18 mouse cellular contexts compared by ENCODE assay signal in the genomic region with DNA sequence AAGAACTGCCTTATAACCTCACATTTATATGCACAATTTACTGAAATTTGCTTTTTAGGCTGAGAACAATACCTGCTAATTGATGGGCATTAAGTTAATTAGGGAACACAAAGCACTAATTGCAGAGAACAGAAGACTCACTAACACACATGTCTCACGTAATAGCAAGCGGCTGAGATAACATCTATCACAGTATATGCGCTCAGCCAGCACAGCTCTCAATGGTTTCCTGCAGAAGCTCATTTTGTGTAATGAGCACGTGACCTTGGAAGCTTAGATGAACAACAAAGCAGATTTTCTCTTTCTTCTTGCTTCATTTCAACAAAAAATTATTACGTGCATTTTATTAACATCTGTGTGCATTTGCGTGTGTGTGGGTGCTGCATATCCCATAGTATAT.
"Had no signal": no experiment of that assay in that cellular context is flagged by ENCODE, and none has a peak within 500 bp of the region (broad histone marks: within the 10 kb centered on the region; RNA-seq: fewer than 3 reads in every experiment).

No protein-coding gene starts in this region.

- H3K9me3 ChIP-seq: midbrain, embryonic 10.5 days; midbrain, embryonic 12.5 days; neural tube, embryonic 12.5 days; neural tube, embryonic 15.5 days had no signal

- DNase-seq: lung, adult 18-20 months; lung, embryonic 14.5 days; lung, postnatal 10 days; lung, postnatal 4 days; midbrain, embryonic 14.5 days; right cerebral cortex, adult 18-20 months; right cerebral cortex, postnatal 25 days; right cerebral cortex, postnatal 4 days; spleen, adult 18-20 months; thymus, adult 18-20 months; thymus, postnatal 14 days; thymus, postnatal 36 days had no signal

- H3K4me1 ChIP-seq: midbrain, embryonic 10.5 days; midbrain, embryonic 12.5 days; neural tube, embryonic 12.5 days; neural tube, embryonic 15.5 days had no signal

- ATAC-seq: midbrain, embryonic 16.5 days had no signal

- H3K27ac ChIP-seq: midbrain, embryonic 10.5 days; midbrain, embryonic 12.5 days; neural tube, embryonic 12.5 days; neural tube, embryonic 15.5 days had no signal

- H3K4me2 ChIP-seq: lung, embryonic 14.5 days; midbrain, embryonic 12.5 days; neural tube, embryonic 12.5 days; neural tube, embryonic 15.5 days had no signal

- H3K9ac ChIP-seq: lung, embryonic 14.5 days; midbrain, embryonic 12.5 days; neural tube, embryonic 12.5 days; neural tube, embryonic 15.5 days had no signal

- H3K36me3 ChIP-seq: midbrain, embryonic 10.5 days; midbrain, embryonic 12.5 days; neural tube, embryonic 12.5 days; neural tube, embryonic 15.5 days had no signal

- H3K27me3 ChIP-seq: midbrain, embryonic 12.5 days; neural tube, embryonic 12.5 days; neural tube, embryonic 15.5 days had no signal

- H3K4me3 ChIP-seq: midbrain, embryonic 10.5 days; midbrain, embryonic 12.5 days; myocyte; neural tube, embryonic 12.5 days; neural tube, embryonic 15.5 days had no signal
